Mouse (Mus musculus): ENCODE measurements around the gene Strap. TPM values are rescaled to one million over a fixed set of nuclear protein-coding genes. Genes with fewer than 3 reads are reported as not detected.

Gene Strap
- polyA plus RNA-seq, 1 experiment from 2014 or later: 161 TPM

GRCm38 (mm10) chr6:137760966-137761365 lies 26.1 kb downstream of the Strap start:
- 59% methylated on average over 15 of the region's 15 CpGs for WGBS
- ATAC-seq (ENCODE audit: borderline replicate concordance, extremely low read depth, low FRiP score, low TSS enrichment): no peak
- Histone ChIP-seq H3K36me3 (no peaks in the 10 kb centered on the region), H3K9ac (no peak overlapping the region), H3K4me1 (no peaks in the 10 kb centered on the region), H3K4me2 (no peak overlapping the region), H3K9me3 (no peaks in the 10 kb centered on the region), H3K27me3 (no peaks in the 10 kb centered on the region), H3K4me3 (no peak overlapping the region), H3K27ac (no peak overlapping the region)

GRCm38 (mm10) chr6:137764572-137765210 lies 29.8 kb downstream of the Strap start:
- H3K4me2 ChIP-seq: no peak overlapping the region
- WGBS: 50% methylated on average over 3 of the region's 3 CpGs
- no peak overlapping the region for H3K4me3 ChIP-seq
- H3K27me3 ChIP-seq: no peaks in the 10 kb centered on the region
- no peak overlapping the region for H3K9ac ChIP-seq
- no peaks in the 10 kb centered on the region for H3K4me1 ChIP-seq
- no peaks in the 10 kb centered on the region for H3K36me3 ChIP-seq
- H3K27ac ChIP-seq: no peak overlapping the region
- ATAC-seq (ENCODE audit: borderline replicate concordance, extremely low read depth, low FRiP score, low TSS enrichment): no peak
- H3K9me3 ChIP-seq: no peaks in the 10 kb centered on the region

- H3K4me1 ChIP-seq: no peaks in the 10 kb centered on the region
- no peak for ATAC-seq (ENCODE audit: borderline replicate concordance, extremely low read depth, low FRiP score, low TSS enrichment)
- no peaks in the 10 kb centered on the region for H3K36me3 ChIP-seq
- H3K27me3 ChIP-seq: no peaks in the 10 kb centered on the region
- no peak overlapping the region for H3K4me2 ChIP-seq
- H3K9ac ChIP-seq: no peak overlapping the region
- no peak overlapping the region for H3K4me3 ChIP-seq
- no peak overlapping the region for H3K27ac ChIP-seq
- H3K9me3 ChIP-seq: no peaks in the 10 kb centered on the region
Observed at GRCm38 (mm10) chr6:137766177-137766576, 31.3 kb downstream of the Strap start.

GRCm38 (mm10) chr6:137771621-137772250 lies 36.9 kb downstream of the Strap start:
- H3K4me2 ChIP-seq: no peak overlapping the region
- no peaks in the 10 kb centered on the region for H3K4me1 ChIP-seq
- no peak overlapping the region for H3K9ac ChIP-seq
- WGBS: 48% methylated on average over 3 of the region's 3 CpGs
- no peaks in the 10 kb centered on the region for H3K9me3 ChIP-seq
- no peaks in the 10 kb centered on the region for H3K36me3 ChIP-seq
- ATAC-seq (ENCODE audit: borderline replicate concordance, extremely low read depth, low FRiP score, low TSS enrichment): no peak
- H3K4me3 ChIP-seq: no peak overlapping the region
- H3K27ac ChIP-seq: no peak overlapping the region
- H3K27me3 ChIP-seq: no peaks in the 10 kb centered on the region

GRCm38 (mm10) chr6:137772918-137773636 lies 38.2 kb downstream of the Strap start:
- 86% methylated on average over 8 of the region's 8 CpGs for WGBS
- Histone ChIP-seq H3K4me3 (no peak overlapping the region), H3K36me3 (no peaks in the 10 kb centered on the region), H3K9me3 (no peaks in the 10 kb centered on the region), H3K4me1 (no peaks in the 10 kb centered on the region), H3K9ac (no peak overlapping the region), H3K4me2 (no peak overlapping the region), H3K27ac (no peak overlapping the region), H3K27me3 (no peaks in the 10 kb centered on the region)
- ATAC-seq (ENCODE audit: borderline replicate concordance, extremely low read depth, low FRiP score, low TSS enrichment): no peak

GRCm38 (mm10) chr6:137773637-137774028 lies 38.8 kb downstream of the Strap start:
- Histone ChIP-seq H3K9me3 (no peaks in the 10 kb centered on the region), H3K36me3 (no peaks in the 10 kb centered on the region), H3K27me3 (no peaks in the 10 kb centered on the region), H3K9ac (no peak overlapping the region), H3K4me2 (no peak overlapping the region), H3K27ac (no peak overlapping the region), H3K4me1 (no peaks in the 10 kb centered on the region), H3K4me3 (no peak overlapping the region)
- no peak for ATAC-seq (ENCODE audit: borderline replicate concordance, extremely low read depth, low FRiP score, low TSS enrichment)
- WGBS: 81% methylated on average over 6 of the region's 6 CpGs

GRCm38 (mm10) chr6:137774166-137774565 lies 39.3 kb downstream of the Strap start:
- H3K9me3 ChIP-seq: no peaks in the 10 kb centered on the region
- H3K4me1 ChIP-seq: no peaks in the 10 kb centered on the region
- H3K4me3 ChIP-seq: no peak overlapping the region
- WGBS: 80% methylated on average over 13 of the region's 13 CpGs
- no peak overlapping the region for H3K4me2 ChIP-seq
- no peak overlapping the region for H3K9ac ChIP-seq
- H3K36me3 ChIP-seq: no peaks in the 10 kb centered on the region
- H3K27me3 ChIP-seq: no peaks in the 10 kb centered on the region
- no peak overlapping the region for H3K27ac ChIP-seq
- ATAC-seq (ENCODE audit: borderline replicate concordance, extremely low read depth, low FRiP score, low TSS enrichment): no peak

GRCm38 (mm10) chr6:137775159-137775558 lies 40.3 kb downstream of the Strap start:
- Histone ChIP-seq H3K4me2 (no peak overlapping the region), H3K4me1 (no peaks in the 10 kb centered on the region), H3K27me3 (no peaks in the 10 kb centered on the region), H3K27ac (no peak overlapping the region), H3K9ac (no peak overlapping the region), H3K36me3 (no peaks in the 10 kb centered on the region), H3K4me3 (no peak overlapping the region), H3K9me3 (no peaks in the 10 kb centered on the region)
- WGBS: 87% methylated on average over 8 of the region's 8 CpGs
- ATAC-seq (ENCODE audit: borderline replicate concordance, extremely low read depth, low FRiP score, low TSS enrichment): no peak

GRCm38 (mm10) chr6:137776981-137777380 lies 42.1 kb downstream of the Strap start:
- Histone ChIP-seq H3K27ac (no peak overlapping the region), H3K27me3 (no peaks in the 10 kb centered on the region), H3K4me3 (no peak overlapping the region), H3K9me3 (no peaks in the 10 kb centered on the region), H3K36me3 (no peaks in the 10 kb centered on the region), H3K9ac (no peak overlapping the region), H3K4me2 (no peak overlapping the region), H3K4me1 (no peaks in the 10 kb centered on the region)
- WGBS: 67% methylated on average over 8 of the region's 8 CpGs
- no peak for ATAC-seq (ENCODE audit: borderline replicate concordance, extremely low read depth, low FRiP score, low TSS enrichment)

- Histone ChIP-seq H3K9me3 (no peaks in the 10 kb centered on the region), H3K27me3 (no peaks in the 10 kb centered on the region), H3K9ac (no peak overlapping the region), H3K4me3 (no peak overlapping the region), H3K27ac (no peak overlapping the region), H3K4me2 (no peak overlapping the region), H3K4me1 (no peaks in the 10 kb centered on the region), H3K36me3 (no peaks in the 10 kb centered on the region)
- WGBS: 81% methylated on average over 7 of the region's 7 CpGs
- ATAC-seq (ENCODE audit: borderline replicate concordance, extremely low read depth, low FRiP score, low TSS enrichment): no peak
Observed at GRCm38 (mm10) chr6:137783899-137784637, 49.2 kb downstream of the Strap start.

GRCm38 (mm10) chr6:137788976-137789590 lies 54.2 kb downstream of the Strap start:
- WGBS: 52% methylated on average over 9 of the region's 9 CpGs

More at GRCm38 (mm10) chr6:137788976-137789590, 54.2 kb downstream of the Strap start:
- Histone ChIP-seq H3K4me1 (no peaks in the 10 kb centered on the region), H3K27me3 (no peaks in the 10 kb centered on the region), H3K27ac (no peak overlapping the region), H3K9ac (no peak overlapping the region), H3K4me2 (no peak overlapping the region), H3K4me3 (no peak overlapping the region), H3K9me3 (no peaks in the 10 kb centered on the region), H3K36me3 (no peaks in the 10 kb centered on the region)
- no peak for ATAC-seq (ENCODE audit: borderline replicate concordance, extremely low read depth, low FRiP score, low TSS enrichment)
